Mouse (Mus musculus): Measurements from ENCODE around the gene Pdlim5. TPM values are rescaled to one million over a fixed set of nuclear protein-coding genes. Genes with fewer than 3 reads are reported as not detected.

The Pdlim5 gene
- polyA plus RNA-seq, 1 experiment from 2014 or later: 16.0 TPM

DNA sequence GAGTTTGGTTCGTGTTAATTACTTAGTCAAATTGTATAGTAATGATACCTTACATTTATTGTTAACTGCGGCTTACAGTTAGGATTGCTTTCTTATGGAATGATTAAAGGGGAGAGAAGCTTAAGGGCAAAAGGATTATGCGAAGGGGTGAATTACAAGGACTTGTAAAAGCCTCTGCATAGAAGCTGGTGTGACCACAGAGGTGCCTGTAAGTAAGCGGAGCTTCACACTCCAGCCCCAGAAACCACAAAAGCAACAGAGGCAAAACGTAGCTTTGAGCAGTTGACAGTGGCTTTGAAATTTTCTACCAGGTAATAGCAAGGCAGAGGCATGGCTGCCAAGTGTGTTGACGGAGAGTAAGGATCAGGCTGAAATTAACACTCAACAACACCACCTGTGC lies 41.3 kb upstream of the Pdlim5 start:
- Histone ChIP-seq H3K4me2 (ENCODE audit: low read depth, low read length, severe bottlenecking) (no peak overlapping the region), H3K9ac (ENCODE audit: low read length) (no peak overlapping the region), H3K27ac (ENCODE audit: low read depth, low read length) (no peak overlapping the region), H3K27me3 (ENCODE audit: control insufficient read depth, insufficient read depth, low read length) (no peaks in the 10 kb centered on the region), H3K36me3 (ENCODE audit: control insufficient read depth, insufficient read depth, low read length) (no peaks in the 10 kb centered on the region), H3K9me3 (ENCODE audit: control insufficient read depth, low read length) (no peaks in the 10 kb centered on the region), H3K4me3 (ENCODE audit: low read depth, low read length) (no peak overlapping the region), H3K4me1 (replicated peaks; ENCODE audit: control insufficient read depth, insufficient read depth, low read length) (peaks cover 5% of the 10 kb centered on the region; the same call in 1 of the 2 replicates)
- 35% methylated on average over 6 of the region's 6 CpGs for WGBS
- ATAC-seq (replicated peaks; ENCODE audit: low FRiP score) (no peak), DNase-seq (ENCODE audit: low spot score) (no peak)

DNA sequence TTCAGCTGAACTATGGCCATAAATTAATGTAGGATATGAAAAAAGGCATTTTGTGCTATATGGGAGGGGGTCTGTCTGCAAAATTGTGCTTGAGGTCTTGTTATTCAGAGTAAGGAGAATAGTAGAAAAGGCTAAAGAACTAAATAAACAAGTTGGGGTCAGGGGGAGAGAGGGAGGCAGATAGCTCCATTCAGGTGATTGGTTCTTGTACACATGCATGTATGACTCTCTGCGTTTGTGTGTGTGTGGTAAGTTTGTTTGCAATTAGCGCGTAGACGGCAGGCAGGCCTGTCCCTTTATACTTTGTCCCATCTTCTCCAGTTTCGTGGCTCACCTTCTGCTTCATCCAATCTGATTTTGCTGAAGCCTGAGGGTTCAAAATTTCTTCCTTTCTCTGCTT lies 40.7 kb upstream of the Pdlim5 start:
- DNase-seq (ENCODE audit: low spot score) (no peak), ATAC-seq (replicated peaks; ENCODE audit: low FRiP score) (no peak)
- H3K36me3 ChIP-seq (ENCODE audit: control insufficient read depth, insufficient read depth, low read length): no peaks in the 10 kb centered on the region
- no peaks in the 10 kb centered on the region for H3K9me3 ChIP-seq (ENCODE audit: control insufficient read depth, low read length)
- no peak overlapping the region for H3K4me2 ChIP-seq (ENCODE audit: low read depth, low read length, severe bottlenecking)
- no peak overlapping the region for H3K4me3 ChIP-seq (ENCODE audit: low read depth, low read length)
- no peak overlapping the region for H3K9ac ChIP-seq (ENCODE audit: low read length)
- no peak overlapping the region for H3K27ac ChIP-seq (ENCODE audit: low read depth, low read length)
- WGBS: 67% methylated on average over 5 of the region's 5 CpGs
- no peaks in the 10 kb centered on the region for H3K27me3 ChIP-seq (ENCODE audit: control insufficient read depth, insufficient read depth, low read length)
- peaks cover 5% of the 10 kb centered on the region; the same call in 1 of the 2 replicates for H3K4me1 ChIP-seq (replicated peaks; ENCODE audit: control insufficient read depth, insufficient read depth, low read length)

- Histone ChIP-seq H3K36me3 (ENCODE audit: control insufficient read depth, insufficient read depth, low read length) (no peaks in the 10 kb centered on the region), H3K9ac (ENCODE audit: low read length) (no peak overlapping the region), H3K4me3 (ENCODE audit: low read depth, low read length) (no peak overlapping the region), H3K4me1 (replicated peaks; ENCODE audit: control insufficient read depth, insufficient read depth, low read length) (peaks cover 5% of the 10 kb centered on the region; the same call in 1 of the 2 replicates), H3K4me2 (ENCODE audit: low read depth, low read length, severe bottlenecking) (no peak overlapping the region), H3K27ac (ENCODE audit: low read depth, low read length) (no peak overlapping the region), H3K27me3 (ENCODE audit: control insufficient read depth, insufficient read depth, low read length) (no peaks in the 10 kb centered on the region), H3K9me3 (ENCODE audit: control insufficient read depth, low read length) (no peaks in the 10 kb centered on the region)
- DNase-seq (ENCODE audit: low spot score): no peak
- WGBS: 69% methylated on average over 4 of the region's 4 CpGs
- ATAC-seq (replicated peaks; ENCODE audit: low FRiP score): no peak
Observed at GRCm38 (mm10) chr3:142434786-142435168, 39.3 kb upstream of the Pdlim5 start.

DNA sequence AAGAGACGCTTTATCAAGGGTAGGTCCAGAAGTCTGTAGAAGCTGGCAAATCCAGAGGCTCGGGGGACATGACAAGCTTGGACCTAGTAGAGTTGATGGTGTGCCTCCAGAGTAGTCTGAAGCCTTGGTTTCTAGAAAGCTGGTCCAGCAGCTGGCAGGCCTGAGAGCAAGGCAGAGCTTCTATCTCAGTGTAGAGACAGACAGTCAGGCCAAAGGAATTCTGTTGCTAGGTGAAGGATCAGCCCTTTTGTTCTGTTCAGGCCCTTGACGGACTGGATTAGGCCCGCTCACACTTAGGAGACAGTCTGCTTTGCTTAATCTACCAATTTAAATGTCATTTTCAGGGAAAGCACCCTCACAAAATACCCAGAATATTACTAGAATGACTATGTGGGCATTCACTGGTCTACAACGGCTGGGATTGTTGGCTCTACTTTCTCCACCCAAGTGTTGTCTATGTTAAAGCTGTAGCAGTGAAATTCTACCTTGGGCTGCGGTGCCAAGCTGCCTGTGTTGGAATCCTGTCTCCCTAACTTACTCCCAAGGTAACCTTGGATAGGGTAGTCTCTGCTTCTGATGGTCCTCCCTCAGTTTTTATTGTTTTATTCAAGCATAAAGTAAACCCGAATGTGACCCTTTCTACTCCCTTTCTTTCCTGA lies 38.8 kb upstream of the Pdlim5 start:
- no peaks in the 10 kb centered on the region for H3K27me3 ChIP-seq (ENCODE audit: control insufficient read depth, insufficient read depth, low read length)
- no peak overlapping the region for H3K9ac ChIP-seq (ENCODE audit: low read length)
- no peak overlapping the region for H3K27ac ChIP-seq (ENCODE audit: low read depth, low read length)
- DNase-seq (ENCODE audit: low spot score) (no peak), ATAC-seq (replicated peaks; ENCODE audit: low FRiP score) (peak; percentile 58; the same call in 1 of the 2 replicates)
- no peak overlapping the region for H3K4me3 ChIP-seq (ENCODE audit: low read depth, low read length)
- H3K4me1 ChIP-seq (replicated peaks; ENCODE audit: control insufficient read depth, insufficient read depth, low read length): peaks cover 2% of the 10 kb centered on the region; the same call in 1 of the 2 replicates
- H3K4me2 ChIP-seq (ENCODE audit: low read depth, low read length, severe bottlenecking): no peak overlapping the region
- no peaks in the 10 kb centered on the region for H3K36me3 ChIP-seq (ENCODE audit: control insufficient read depth, insufficient read depth, low read length)
- H3K9me3 ChIP-seq (ENCODE audit: control insufficient read depth, low read length): no peaks in the 10 kb centered on the region
- WGBS: 54% methylated on average over 7 of the region's 7 CpGs

DNA sequence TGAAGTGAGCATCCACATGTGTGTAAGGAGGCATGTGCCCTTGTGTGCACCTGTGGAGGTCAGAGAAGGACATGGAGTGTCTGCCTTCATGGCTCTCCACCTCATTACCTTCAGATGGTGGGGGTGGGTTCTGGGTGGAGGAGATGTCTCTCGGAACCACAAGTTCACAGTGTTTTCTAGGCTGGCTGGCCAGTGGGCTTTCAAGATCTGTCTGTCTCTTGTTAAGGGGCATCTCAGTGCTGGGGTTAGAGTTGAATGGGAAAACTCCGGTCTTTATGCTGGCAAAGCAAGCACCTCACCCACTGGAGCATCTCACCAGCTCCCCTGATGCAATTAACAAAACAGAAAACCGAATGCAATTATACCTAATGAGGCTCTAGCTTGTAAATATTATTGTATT lies 36.0 kb upstream of the Pdlim5 start:
- Histone ChIP-seq H3K36me3 (ENCODE audit: control insufficient read depth, insufficient read depth, low read length) (no peaks in the 10 kb centered on the region), H3K27me3 (ENCODE audit: control insufficient read depth, insufficient read depth, low read length) (no peaks in the 10 kb centered on the region), H3K27ac (ENCODE audit: low read depth, low read length) (no peak overlapping the region), H3K4me1 (replicated peaks; ENCODE audit: control insufficient read depth, insufficient read depth, low read length) (peaks cover 2% of the 10 kb centered on the region; the same call in 1 of the 2 replicates), H3K9me3 (ENCODE audit: control insufficient read depth, low read length) (no peaks in the 10 kb centered on the region), H3K9ac (ENCODE audit: low read length) (no peak overlapping the region), H3K4me2 (ENCODE audit: low read depth, low read length, severe bottlenecking) (no peak overlapping the region), H3K4me3 (ENCODE audit: low read depth, low read length) (no peak overlapping the region)
- 60% methylated on average over 3 of the region's 3 CpGs for WGBS
- DNase-seq (ENCODE audit: low spot score) (no peak), ATAC-seq (replicated peaks; ENCODE audit: low FRiP score) (peak; percentile 31; the same call in 1 of the 2 replicates)

GRCm38 (mm10) chr3:142430048-142430447 lies 34.6 kb upstream of the Pdlim5 start:
- ATAC-seq (replicated peaks; ENCODE audit: low FRiP score): no peak
- DNase-seq (ENCODE audit: low spot score): no peak
- Histone ChIP-seq H3K4me1 (replicated peaks; ENCODE audit: control insufficient read depth, insufficient read depth, low read length) (peaks cover 2% of the 10 kb centered on the region; the same call in 1 of the 2 replicates), H3K4me2 (ENCODE audit: low read depth, low read length, severe bottlenecking) (no peak overlapping the region), H3K36me3 (ENCODE audit: control insufficient read depth, insufficient read depth, low read length) (no peaks in the 10 kb centered on the region), H3K9ac (ENCODE audit: low read length) (no peak overlapping the region), H3K27me3 (ENCODE audit: control insufficient read depth, insufficient read depth, low read length) (no peaks in the 10 kb centered on the region), H3K4me3 (ENCODE audit: low read depth, low read length) (no peak overlapping the region), H3K9me3 (ENCODE audit: control insufficient read depth, low read length) (no peaks in the 10 kb centered on the region), H3K27ac (ENCODE audit: low read depth, low read length) (no peak overlapping the region)
- WGBS: 85% methylated on average over 4 of the region's 4 CpGs

- H3K4me2 ChIP-seq (ENCODE audit: low read depth, low read length, severe bottlenecking): no peak overlapping the region
- no peaks in the 10 kb centered on the region for H3K27me3 ChIP-seq (ENCODE audit: control insufficient read depth, insufficient read depth, low read length)
- WGBS: 47% methylated on average over 3 of the region's 3 CpGs
- no peak for DNase-seq (ENCODE audit: low spot score)
- no peaks in the 10 kb centered on the region for H3K4me1 ChIP-seq (replicated peaks; ENCODE audit: control insufficient read depth, insufficient read depth, low read length)
- no peak overlapping the region for H3K4me3 ChIP-seq (ENCODE audit: low read depth, low read length)
- no peak for ATAC-seq (replicated peaks; ENCODE audit: low FRiP score)
- no peaks in the 10 kb centered on the region for H3K36me3 ChIP-seq (ENCODE audit: control insufficient read depth, insufficient read depth, low read length)
- H3K27ac ChIP-seq (ENCODE audit: low read depth, low read length): no peak overlapping the region
- no peaks in the 10 kb centered on the region for H3K9me3 ChIP-seq (ENCODE audit: control insufficient read depth, low read length)
- no peak overlapping the region for H3K9ac ChIP-seq (ENCODE audit: low read length)
Observed at GRCm38 (mm10) chr3:142426806-142427205, 31.3 kb upstream of the Pdlim5 start.

- no peak overlapping the region for H3K27ac ChIP-seq (ENCODE audit: low read depth, low read length)
- H3K9ac ChIP-seq (ENCODE audit: low read length): no peak overlapping the region
- H3K4me2 ChIP-seq (ENCODE audit: low read depth, low read length, severe bottlenecking): no peak overlapping the region
- H3K4me3 ChIP-seq (ENCODE audit: low read depth, low read length): no peak overlapping the region
- H3K27me3 ChIP-seq (ENCODE audit: control insufficient read depth, insufficient read depth, low read length): no peaks in the 10 kb centered on the region
- ATAC-seq (replicated peaks; ENCODE audit: low FRiP score): no peak
- H3K36me3 ChIP-seq (ENCODE audit: control insufficient read depth, insufficient read depth, low read length): no peaks in the 10 kb centered on the region
- no peak for DNase-seq (ENCODE audit: low spot score)
- no peaks in the 10 kb centered on the region for H3K9me3 ChIP-seq (ENCODE audit: control insufficient read depth, low read length)
- H3K4me1 ChIP-seq (replicated peaks; ENCODE audit: control insufficient read depth, insufficient read depth, low read length): no peaks in the 10 kb centered on the region
- WGBS: 90% methylated on average over 1 of the region's 1 CpGs
Observed at GRCm38 (mm10) chr3:142424134-142424533, 28.6 kb upstream of the Pdlim5 start.

- ATAC-seq (replicated peaks; ENCODE audit: low FRiP score): no peak
- H3K4me1 ChIP-seq (replicated peaks; ENCODE audit: control insufficient read depth, insufficient read depth, low read length): no peaks in the 10 kb centered on the region
Observed at GRCm38 (mm10) chr3:142423501-142423917, 28.0 kb upstream of the Pdlim5 start.

More at GRCm38 (mm10) chr3:142423501-142423917, 28.0 kb upstream of the Pdlim5 start:
- H3K9ac ChIP-seq (ENCODE audit: low read length): no peak overlapping the region
- no peak for DNase-seq (ENCODE audit: low spot score)
- no peaks in the 10 kb centered on the region for H3K36me3 ChIP-seq (ENCODE audit: control insufficient read depth, insufficient read depth, low read length)
- no peak overlapping the region for H3K4me2 ChIP-seq (ENCODE audit: low read depth, low read length, severe bottlenecking)
- H3K9me3 ChIP-seq (ENCODE audit: control insufficient read depth, low read length): no peaks in the 10 kb centered on the region
- no peaks in the 10 kb centered on the region for H3K27me3 ChIP-seq (ENCODE audit: control insufficient read depth, insufficient read depth, low read length)
- 81% methylated on average over 4 of the region's 4 CpGs for WGBS
- H3K4me3 ChIP-seq (ENCODE audit: low read depth, low read length): no peak overlapping the region
- H3K27ac ChIP-seq (ENCODE audit: low read depth, low read length): no peak overlapping the region
